Mouse (Mus musculus) myocyte (in vitro differentiated cells): ENCODE measurements at regions not wholly inside any gene's neighbourhood (a gene's known extent, or its start where the extent isn't known, plus 50 kb on each side); places are given as distances from the start of the nearest gene placed in this dataset.

Source experiments
- MAX ChIP-seq: IDR thresholded peaks from one replicate; pipeline ENCODE4 v1.6.1; 2011; ENCODE audit warnings: low read depth, mild to moderate bottlenecking, control low read depth
- MYOD1 ChIP-seq, 3 experiments: IDR thresholded peaks; one replicate each; pipeline ENCODE4 v1.6.1; 2011; ENCODE audit warnings: control low read depth in 2 of 3, low read depth in 2 of 3, mild to moderate bottlenecking in 2 of 3, moderate library complexity in 1 of 3; ENCODE audit not compliant: insufficient read length in 2 of 3, control insufficient read depth in 1 of 3
- POLR2A ChIP-seq: IDR thresholded peaks from one replicate; pipeline ENCODE4 v1.6.1; 2011; ENCODE audit warnings: low read depth, mild to moderate bottlenecking, control low read depth, moderate library complexity; ENCODE audit not compliant: insufficient read length
- POLR2AphosphoS2 ChIP-seq: IDR thresholded peaks from one replicate; pipeline ENCODE4 v1.6.1; 2011; ENCODE audit warnings: low read depth, control low read depth; ENCODE audit not compliant: insufficient read length

GRCm38 (mm10) chr12:77860769-77861557, 333.1 kb upstream of the Gm6657 start:
- TF ChIP-seq POLR2A (no peak), MYOD1 (IDR thresholded peaks at IDR 0.05; ENCODE audit: control insufficient read depth in 1 of 3, insufficient read length in 2 of 3, low read depth in 2 of 3) (no peak), POLR2AphosphoS2 (no peak), MAX (no peak)
